Mouse (Mus musculus): ENCODE results near the gene Ints13. TPM values are rescaled to one million over a fixed set of nuclear protein-coding genes. Genes with fewer than 3 reads are reported as not detected.

Ints13 gene
- polyA plus RNA-seq, 1 experiment: 18.4 TPM

GRCm38 (mm10) chr6:146504459-146504858 lies 73.2 kb downstream of the Ints13 start:
- peaks cover 5% of the 10 kb centered on the region for H3K79me2 ChIP-seq (ENCODE audit: control insufficient read depth, insufficient read depth)
- H3K27me3 ChIP-seq (ENCODE audit: control insufficient read depth, insufficient read depth, insufficient read length): no peaks in the 10 kb centered on the region
- no peaks in the 10 kb centered on the region for H3K36me3 ChIP-seq (ENCODE audit: control insufficient read depth, insufficient read depth)
- no peak overlapping the region for H3K4me3 ChIP-seq
- no peak overlapping the region for H3ac ChIP-seq (ENCODE audit: control insufficient read depth, insufficient read length)
- TF ChIP-seq TCF12 (IDR thresholded peaks at IDR 0.05; ENCODE audit: insufficient read depth, poor library complexity, severe bottlenecking): no peak
- no peak overlapping the region for H3K4me2 ChIP-seq (ENCODE audit: low read depth)

- Histone ChIP-seq H3K79me2 (ENCODE audit: control insufficient read depth, insufficient read depth) (peaks cover 5% of the 10 kb centered on the region), H3K4me3 (peak overlapping the region; percentile 70)
Observed at GRCm38 (mm10) chr6:146502856-146503255, 74.8 kb downstream of the Ints13 start.

GRCm38 (mm10) chr6:146501866-146502804 lies 75.5 kb downstream of the Ints13 start, which contains the start of gene Itpr2:
Gene Itpr2, minus strand, starts transcription at chr6:146502223.
- H3K79me2 ChIP-seq (ENCODE audit: control insufficient read depth, insufficient read depth): peaks cover 5% of the 10 kb centered on the region
- peak within 1 kb of the TSS; percentile 2 for H3ac ChIP-seq (ENCODE audit: control insufficient read depth, insufficient read length)
- no peaks in the 10 kb centered on the region for H3K36me3 ChIP-seq (ENCODE audit: control insufficient read depth, insufficient read depth)
- peak within 1 kb of the TSS; percentile 70 for H3K4me3 ChIP-seq
- H3K4me2 ChIP-seq (ENCODE audit: low read depth): peak within 1 kb of the TSS; percentile 81
- H3K27me3 ChIP-seq (ENCODE audit: control insufficient read depth, insufficient read depth, insufficient read length): no peaks in the 10 kb centered on the region
- TF ChIP-seq TCF12 (IDR thresholded peaks at IDR 0.05; ENCODE audit: insufficient read depth, poor library complexity, severe bottlenecking) (no peak), POLR2AphosphoS2 (IDR thresholded peaks at IDR 0.05; ENCODE audit: insufficient read length, low read depth) (peak; percentile 48), POLR2A (IDR thresholded peaks at IDR 0.05; ENCODE audit: insufficient read length, low read depth) (peak; percentile 66), REST (IDR thresholded peaks at IDR 0.05; ENCODE audit: insufficient read depth, insufficient read length) (no peak), MYOG (IDR thresholded peaks at IDR 0.05; ENCODE audit: control insufficient read depth in 1 of 3, insufficient read depth in 1 of 3, insufficient read length in 2 of 3, low read depth in 2 of 3) (peak in 1 of 3 experiments; percentile 10)

More at GRCm38 (mm10) chr6:146502856-146503255, 74.8 kb downstream of the Ints13 start:
- Histone ChIP-seq H3K36me3 (ENCODE audit: control insufficient read depth, insufficient read depth) (no peaks in the 10 kb centered on the region), H3ac (ENCODE audit: control insufficient read depth, insufficient read length) (peak overlapping the region; percentile 2), H3K27me3 (ENCODE audit: control insufficient read depth, insufficient read depth, insufficient read length) (no peaks in the 10 kb centered on the region), H3K4me2 (ENCODE audit: low read depth) (peak overlapping the region; percentile 70)
- TF ChIP-seq TCF12 (IDR thresholded peaks at IDR 0.05; ENCODE audit: insufficient read depth, poor library complexity, severe bottlenecking): no peak
- peak in 1 of 3 experiments; percentile 19 for TF ChIP-seq MYOD1 (IDR thresholded peaks at IDR 0.05; ENCODE audit: control insufficient read depth in 1 of 3, insufficient read length in 2 of 3, low read depth in 2 of 3)

DNA sequence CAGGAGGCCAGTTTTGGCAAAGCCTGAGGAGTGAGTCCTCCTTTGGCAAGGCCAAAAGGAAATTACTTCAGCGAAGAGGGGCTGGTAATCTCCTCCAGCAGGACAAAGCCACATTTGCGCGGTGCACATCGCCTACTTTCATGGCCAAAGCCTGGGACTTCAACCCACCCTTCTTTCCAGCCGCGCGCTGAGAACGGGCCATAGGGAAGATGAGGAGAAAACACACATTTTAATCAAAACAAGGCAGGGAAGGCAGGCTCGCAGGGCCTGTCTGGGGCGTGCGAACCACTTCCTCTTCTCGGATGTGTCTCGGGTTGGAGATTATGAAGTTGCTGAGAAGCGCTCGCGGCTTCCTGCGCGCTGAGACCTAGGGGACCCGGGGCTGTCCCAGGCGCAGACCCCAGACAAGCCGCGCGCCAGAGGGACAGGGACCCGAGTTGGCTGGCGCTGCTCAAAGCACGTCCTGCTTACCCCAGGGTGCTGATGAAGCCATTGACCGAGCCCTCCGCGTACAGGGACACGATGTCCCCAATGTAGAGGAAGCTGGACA lies 76.2 kb downstream of the Ints13 start:
- no peak for TF ChIP-seq TCF3 (IDR thresholded peaks at IDR 0.05; ENCODE audit: insufficient read length, low read depth)
- TF ChIP-seq MYOG (IDR thresholded peaks at IDR 0.05; ENCODE audit: control insufficient read depth in 1 of 3, insufficient read depth in 1 of 3, insufficient read length in 2 of 3, low read depth in 2 of 3): no peak
- no peak for TF ChIP-seq MYOD1 (IDR thresholded peaks at IDR 0.05; ENCODE audit: control insufficient read depth in 1 of 3, insufficient read length in 2 of 3, low read depth in 2 of 3)
- no peak for TF ChIP-seq USF1 (IDR thresholded peaks at IDR 0.05; ENCODE audit: low read depth)
- no peak for TF ChIP-seq POLR2AphosphoS2 (IDR thresholded peaks at IDR 0.05; ENCODE audit: insufficient read length, low read depth)
- TF ChIP-seq SRF (IDR thresholded peaks at IDR 0.05; ENCODE audit: control insufficient read depth, insufficient read length, low read depth): no peak
- TF ChIP-seq E2F4 (IDR thresholded peaks at IDR 0.05; ENCODE audit: insufficient read depth): no peak
- no peak for TF ChIP-seq POLR2A (IDR thresholded peaks at IDR 0.05; ENCODE audit: insufficient read length, low read depth)
- TF ChIP-seq REST (IDR thresholded peaks at IDR 0.05; ENCODE audit: insufficient read depth, insufficient read length): no peak
- no peak for TF ChIP-seq CEBPB (IDR thresholded peaks at IDR 0.05; ENCODE audit: insufficient read depth, poor library complexity, severe bottlenecking)
- TF ChIP-seq MAX (IDR thresholded peaks at IDR 0.05; ENCODE audit: low read depth): no peak
- TF ChIP-seq TCF12 (IDR thresholded peaks at IDR 0.05; ENCODE audit: insufficient read depth, poor library complexity, severe bottlenecking): no peak
- Histone ChIP-seq H3K27me3 (ENCODE audit: control insufficient read depth, insufficient read depth, insufficient read length) (no peaks in the 10 kb centered on the region), H3K4me3 (peak overlapping the region; percentile 70), H3K36me3 (ENCODE audit: control insufficient read depth, insufficient read depth) (no peaks in the 10 kb centered on the region), H3K4me2 (ENCODE audit: low read depth) (peak overlapping the region; percentile 81), H3ac (ENCODE audit: control insufficient read depth, insufficient read length) (peak overlapping the region; percentile 2), H3K79me2 (ENCODE audit: control insufficient read depth, insufficient read depth) (peaks cover 5% of the 10 kb centered on the region)

DNA sequence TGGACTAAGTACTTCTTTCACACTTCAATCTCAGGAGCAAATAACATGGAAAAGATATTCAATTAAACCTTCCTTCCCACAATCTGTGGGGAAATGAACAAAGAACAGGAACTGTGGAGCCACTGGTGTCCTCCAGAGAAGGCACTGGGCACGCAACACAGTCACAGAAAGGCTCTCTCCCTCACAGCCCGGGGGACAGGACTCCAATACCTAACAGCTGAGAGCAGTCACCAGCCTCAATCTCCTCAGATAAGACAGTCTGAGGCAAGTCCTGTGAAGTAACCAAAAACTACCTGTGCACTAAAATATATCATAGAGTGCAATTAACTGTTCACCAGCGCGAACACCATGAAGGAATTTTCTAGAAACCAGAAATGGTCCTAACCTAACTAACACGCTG lies 76.9 kb downstream of the Ints13 start:
- no peak for TF ChIP-seq USF1 (IDR thresholded peaks at IDR 0.05; ENCODE audit: low read depth)
- no peak for TF ChIP-seq MYOG (IDR thresholded peaks at IDR 0.05; ENCODE audit: control insufficient read depth in 1 of 3, insufficient read depth in 1 of 3, insufficient read length in 2 of 3, low read depth in 2 of 3)
- no peak for TF ChIP-seq CEBPB (IDR thresholded peaks at IDR 0.05; ENCODE audit: insufficient read depth, poor library complexity, severe bottlenecking)
- TF ChIP-seq MYOD1 (IDR thresholded peaks at IDR 0.05; ENCODE audit: control insufficient read depth in 1 of 3, insufficient read length in 2 of 3, low read depth in 2 of 3): no peak
- TF ChIP-seq POLR2AphosphoS2 (IDR thresholded peaks at IDR 0.05; ENCODE audit: insufficient read length, low read depth): no peak
- H3K27me3 ChIP-seq (ENCODE audit: control insufficient read depth, insufficient read depth, insufficient read length): no peaks in the 10 kb centered on the region
- H3K4me3 ChIP-seq: peak overlapping the region; percentile 70
- no peaks in the 10 kb centered on the region for H3K36me3 ChIP-seq (ENCODE audit: control insufficient read depth, insufficient read depth)
- H3K79me2 ChIP-seq (ENCODE audit: control insufficient read depth, insufficient read depth): peaks cover 5% of the 10 kb centered on the region
- peak overlapping the region; percentile 81 for H3K4me2 ChIP-seq (ENCODE audit: low read depth)
- H3ac ChIP-seq (ENCODE audit: control insufficient read depth, insufficient read length): no peak overlapping the region
